In the genomic region with DNA sequence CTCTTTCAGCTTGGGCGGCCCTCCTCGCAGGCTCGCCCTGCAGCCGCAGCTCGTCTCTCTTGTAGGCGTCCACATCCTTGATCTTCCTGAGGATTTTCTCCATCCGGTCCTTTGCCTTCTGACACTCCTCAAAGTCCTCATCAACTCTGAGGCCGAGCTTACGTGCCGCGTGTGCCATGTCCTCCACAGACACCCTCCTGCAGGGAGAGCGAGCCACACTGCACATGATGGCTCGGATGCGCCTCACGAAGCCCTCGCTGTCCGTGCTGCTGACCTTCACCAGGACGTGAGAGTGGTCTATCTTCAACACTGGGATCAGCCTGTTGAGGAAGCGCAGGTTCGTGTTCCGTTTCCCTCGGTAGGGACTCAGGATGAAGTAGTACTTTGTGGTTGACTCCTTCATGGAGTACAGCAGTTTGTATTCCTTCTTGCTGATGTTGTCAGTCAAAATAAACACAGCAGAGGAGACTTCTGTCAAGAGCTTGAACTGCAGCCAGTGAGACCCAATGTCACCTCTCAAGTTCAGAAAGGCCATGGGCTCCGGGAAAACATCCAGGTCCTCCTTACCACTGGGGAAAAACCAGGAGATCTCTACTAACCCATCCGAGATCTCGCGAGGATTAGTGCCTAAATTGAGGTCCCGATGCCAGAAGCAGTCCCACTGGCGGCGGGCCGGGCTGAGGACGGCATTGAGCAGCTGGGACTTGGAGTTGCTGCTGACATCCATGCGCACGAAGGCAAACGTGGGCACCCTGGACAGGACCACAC, we compare ENCODE assay signal across 19 mouse cellular contexts. TPM values are rescaled to one million over a fixed set of nuclear protein-coding genes. Genes with fewer than 3 reads are reported as not detected.
DNase-seq lines count a peak whose midpoint lies in the region; ATAC-seq and TF ChIP-seq lines count a peak whose summit lies in the region.
"Had no signal": no experiment of that assay in that cellular context is flagged by ENCODE, and none has a peak within 500 bp of the region (broad histone marks: within the 10 kb centered on the region; RNA-seq: fewer than 3 reads in every experiment).

No protein-coding gene starts in this region.

- peak; percentile 19 for DNase-seq in kidney, adult 9 months
- no peak for DNase-seq in kidney, adult 8-10 months
- no peak for DNase-seq in ES-E14 (ENCODE audit: low read depth, low spot score)
- peak; percentile 57 for DNase-seq in heart, adult 8-10 months (ENCODE audit: low spot score)
- peak; percentile 29 for DNase-seq in lung, postnatal 0 days (ENCODE audit: low spot score)
- DNase-seq in urinary bladder, postnatal 25 days (ENCODE audit: low spot score) = no peak
- DNase-seq: cerebellum, adult 11-12 months; gastrocnemius, postnatal 10 days; layer of hippocampus, adult 9-11 months; left cerebral cortex, postnatal 4 days; liver, embryonic 13.5 days; thymus, adult 2 months had no signal

- TF ChIP-seq EP300 in lung, postnatal 0 days (IDR thresholded peaks at IDR 0.05) = no peak

- 87% methylated on average over 34 of the region's 34 CpGs for WGBS in lung, postnatal 0 days
- WGBS in intestine, postnatal 0 days = 93% methylated on average over 34 of the region's 34 CpGs

- in situ Hi-C loops in ES-E14 (cut with MboI; ENCODE audit: low sequenced_read_pairs in 2 of 2, unreplicated experiment in 2 of 2) = no loop called here

- no peak for TF ChIP-seq CTCF in lung, postnatal 0 days (IDR thresholded peaks at IDR 0.05)
- no peak for TF ChIP-seq CTCF in intestine, postnatal 0 days (IDR thresholded peaks at IDR 0.05; ENCODE audit: low read depth)

- no peak overlapping the region for H3K4me2 ChIP-seq in lung, postnatal 0 days (replicated peaks; ENCODE audit: low read depth, low read length)
- no peak overlapping the region for H3K4me2 ChIP-seq in intestine, postnatal 0 days (replicated peaks; ENCODE audit: low read depth)
- H3K4me2 ChIP-seq: liver, embryonic 13.5 days; neural tube, embryonic 15.5 days had no signal

- peak overlapping the region; percentile 30; the same call in 1 of the 2 replicates for H3K9ac ChIP-seq in ES-E14 (ENCODE audit: insufficient read depth, low read depth, low read length, poor library complexity, severe bottlenecking)
- no peak overlapping the region for H3K9ac ChIP-seq in lung, postnatal 0 days (replicated peaks; ENCODE audit: low read depth)
- H3K9ac ChIP-seq in intestine, postnatal 0 days (ENCODE audit: low read depth, low read length) = no peak overlapping the region
- H3K9ac ChIP-seq: liver, embryonic 13.5 days; neural tube, embryonic 15.5 days had no signal

- H3K4me1 ChIP-seq in ES-E14 (ENCODE audit: control insufficient read depth in 2 of 2, insufficient read depth in 2 of 2, low read length in 2 of 2, poor library complexity in 1 of 2) = peaks cover 0 to 21% of the 10 kb centered on the region in 2 experiments; a peak in 3 of 4 replicates
- no peaks in the 10 kb centered on the region for H3K4me1 ChIP-seq in lung, postnatal 0 days (ENCODE audit: insufficient read depth, low read depth, low read length)
- no peaks in the 10 kb centered on the region for H3K4me1 ChIP-seq in intestine, postnatal 0 days (replicated peaks; ENCODE audit: control insufficient read depth, insufficient read depth, low read length)
- H3K4me1 ChIP-seq: liver, embryonic 13.5 days; neural tube, embryonic 15.5 days had no signal

- H3K27ac ChIP-seq in ES-E14 (ENCODE audit: insufficient read depth, low read depth, low read length, poor library complexity, severe bottlenecking) = no peak overlapping the region
- no peak overlapping the region for H3K27ac ChIP-seq in lung, postnatal 0 days (ENCODE audit: low read length)
- no peak overlapping the region for H3K27ac ChIP-seq in intestine, postnatal 0 days (ENCODE audit: low read depth, low read length)
- H3K27ac ChIP-seq: kidney, postnatal 0 days; liver, embryonic 13.5 days; neural tube, embryonic 15.5 days had no signal

- H3K4me3 ChIP-seq in ES-E14 (ENCODE audit: insufficient read depth in 1 of 2, low read depth in 1 of 2, low read length in 2 of 2, poor library complexity in 1 of 2, severe bottlenecking in 1 of 2) = peak overlapping the region; percentile 27 to 31
- no peak overlapping the region for H3K4me3 ChIP-seq in lung, postnatal 0 days (ENCODE audit: low read depth, low read length)
- no peak overlapping the region for H3K4me3 ChIP-seq in intestine, postnatal 0 days (ENCODE audit: low read depth, low read length)
- H3K4me3 ChIP-seq: erythroblast, embryonic 14.5 days; liver, embryonic 13.5 days; neural tube, embryonic 15.5 days had no signal

- peak; percentile 32 for ATAC-seq in lung, postnatal 0 days
- no peak for ATAC-seq in frontal cortex, adult (ENCODE audit: low TSS enrichment)
- no peak for ATAC-seq in intestine, postnatal 0 days
- ATAC-seq: forebrain, embryonic 16.5 days had no signal

- H3K36me3 ChIP-seq in ES-E14 (ENCODE audit: control insufficient read depth, insufficient read depth, low read length, poor library complexity, severe bottlenecking) = peaks cover 12% of the 10 kb centered on the region; the same call in 1 of the 2 replicates
- peaks cover 28% of the 10 kb centered on the region for H3K36me3 ChIP-seq in lung, postnatal 0 days (ENCODE audit: insufficient read depth, low read length)
- H3K36me3 ChIP-seq in intestine, postnatal 0 days (ENCODE audit: control insufficient read depth, insufficient read depth) = peaks cover 59% of the 10 kb centered on the region

- H3K27me3 ChIP-seq in lung, postnatal 0 days (replicated peaks; ENCODE audit: insufficient read depth, low read length) = no peaks in the 10 kb centered on the region
- no peaks in the 10 kb centered on the region for H3K27me3 ChIP-seq in intestine, postnatal 0 days (replicated peaks; ENCODE audit: control insufficient read depth, insufficient read depth, low read length)
- H3K27me3 ChIP-seq: CH12.LX; liver, embryonic 13.5 days; neural tube, embryonic 15.5 days had no signal

- no peaks in the 10 kb centered on the region for H3K9me3 ChIP-seq in ES-E14 (ENCODE audit: control insufficient read depth, insufficient read depth, low read depth, low read length)
- no peaks in the 10 kb centered on the region for H3K9me3 ChIP-seq in lung, postnatal 0 days (ENCODE audit: low read length)
- no peaks in the 10 kb centered on the region for H3K9me3 ChIP-seq in intestine, postnatal 0 days (ENCODE audit: control insufficient read depth)
- H3K9me3 ChIP-seq: liver, embryonic 13.5 days; neural tube, embryonic 15.5 days had no signal

TF ChIP-seq in ES-E14, 5 proteins besides CTCF, POLR2A, EP300 and RAD21:
- no peak for TF ChIP-seq ZNF384 (IDR thresholded peaks at IDR 0.05; ENCODE audit: low read depth, low read length)
- no peak for TF ChIP-seq HCFC1 (IDR thresholded peaks at IDR 0.05; ENCODE audit: borderline replicate concordance, insufficient read depth, low read length)
- peak; percentile 55; the same call in 1 of the 2 replicates for TF ChIP-seq CHD2 (IDR thresholded peaks at IDR 0.05; ENCODE audit: low read depth, low read length)
- no peak for TF ChIP-seq ZC3H11A (IDR thresholded peaks at IDR 0.05; ENCODE audit: borderline replicate concordance, low read depth, low read length)

RNA-seq across cellular contexts. Expression of a gene that starts 1.6 kb away (rescaled TPM):
- total RNA-seq in ES-E14 (2012; rRNA removed) = 125 and 170 TPM in 2 replicates
- 100 to 1,000 TPM; 148 to 162 (median 150) TPM for total RNA-seq in heart, adult 8-10 months (2022)
- polyA plus RNA-seq in lung, postnatal 0 days (2015; fragmentation: Nextera tagmentation; extraction: Ambion mirVana) = 178 and 201 TPM in 2 replicates
- polyA plus RNA-seq in intestine, postnatal 0 days (2015; fragmentation: Nextera tagmentation; extraction: Ambion mirVana) = 173 and 190 TPM in 2 replicates

RNA-seq across cellular contexts. Expression of a gene that starts 45.1 kb away (rescaled TPM):
- 10.3 and 10.4 TPM in 2 replicates for total RNA-seq in ES-E14 (2012; rRNA removed)
- 10 to 100 TPM; 57.3 to 69.8 (median 58.6) TPM for total RNA-seq in heart, adult 8-10 months (2022)
- polyA plus RNA-seq in lung, postnatal 0 days (2015; fragmentation: Nextera tagmentation; extraction: Ambion mirVana) = 18.3 and 19.0 TPM in 2 replicates
- 15.4 and 19.0 TPM in 2 replicates for polyA plus RNA-seq in intestine, postnatal 0 days (2015; fragmentation: Nextera tagmentation; extraction: Ambion mirVana)

Comparison
In these comparisons a context has a peak if more than half of its experiments do, and no peak if none do; other contexts are left out.
1. DNase-seq: peak in kidney, adult 9 months (single experiment), heart, adult 8-10 months (single experiment) and lung, postnatal 0 days (single experiment); none in kidney, adult 8-10 months (0 of 2), ES-E14 (single experiment) and urinary bladder, postnatal 25 days (single experiment).
2. H3K4me3 ChIP-seq: peak in ES-E14 (2 of 2); none in lung, postnatal 0 days (single experiment) and intestine, postnatal 0 days (single experiment).